Mouse (Mus musculus) kidney, adult 2 months (tissue): ENCODE measurements at regions not wholly inside any gene's neighbourhood (a gene's known extent, or its start where the extent isn't known, plus 50 kb on each side); places are given as distances from the start of the nearest gene placed in this dataset.
"Not testable (repeated sequence)": the region's sequence is repeated elsewhere in the genome, so short reads cannot be mapped to it uniquely, and the experiment has no call there.

Experiments
- DNase-seq: peaks from one replicate; pipeline ENCODE4 v3.0.0; 2021
- H3K27ac ChIP-seq: fragments of 200-500 bp; 2 replicates; pipeline ENCODE4 v1.5.1; 2012; ENCODE audit warnings: low read depth, low read length, control low read depth, inconsistent platforms; ENCODE audit not compliant: insufficient read depth
- H3K27me3 ChIP-seq: fragments of 200-500 bp; replicated peaks from 2 replicates; pipeline ENCODE4 v1.6.1; 2012; ENCODE audit warnings: mild to moderate bottlenecking, moderate library complexity, low read length, inconsistent platforms; ENCODE audit not compliant: control insufficient read depth, insufficient read depth
- H3K36me3 ChIP-seq: fragments of 200-500 bp; 2 replicates; pipeline ENCODE4 v1.6.1; 2012; ENCODE audit warnings: mild to moderate bottlenecking, moderate library complexity, low read length, inconsistent platforms; ENCODE audit not compliant: control insufficient read depth, insufficient read depth
- H3K4me1 ChIP-seq: fragments of 200-500 bp; 2 replicates; pipeline ENCODE4 v1.6.1; 2011; ENCODE audit warnings: low read length; ENCODE audit not compliant: control insufficient read depth, insufficient read depth
- H3K4me3 ChIP-seq: fragments of 200-500 bp; 2 replicates; pipeline ENCODE4 v1.5.1; 2011; ENCODE audit warnings: mild to moderate bottlenecking, low read depth, low read length, control low read depth; ENCODE audit not compliant: insufficient read depth
- CTCF ChIP-seq: fragments of 200-500 bp; conservative IDR thresholded peaks from 2 replicates; pipeline ENCODE4 v1.5.1; 2011; ENCODE audit warnings: low read depth, mild to moderate bottlenecking, control low read depth, low read length, moderate library complexity, mixed read lengths; ENCODE audit not compliant: insufficient read depth, insufficient read length
- POLR2A ChIP-seq: fragments of 200-500 bp; IDR thresholded peaks from one replicate; pipeline ENCODE4 v1.6.1; 2011; ENCODE audit warnings: low read depth, low read length, control low read depth
- WGBS: fragments of 180-500 bp; shearing (Covaris S2); methylation state at CpG from one replicate; pipeline ENCODE4 v1.1.7; 2018; 5-methylcytosine and 5-hydroxymethylcytosine counted together

DNA sequence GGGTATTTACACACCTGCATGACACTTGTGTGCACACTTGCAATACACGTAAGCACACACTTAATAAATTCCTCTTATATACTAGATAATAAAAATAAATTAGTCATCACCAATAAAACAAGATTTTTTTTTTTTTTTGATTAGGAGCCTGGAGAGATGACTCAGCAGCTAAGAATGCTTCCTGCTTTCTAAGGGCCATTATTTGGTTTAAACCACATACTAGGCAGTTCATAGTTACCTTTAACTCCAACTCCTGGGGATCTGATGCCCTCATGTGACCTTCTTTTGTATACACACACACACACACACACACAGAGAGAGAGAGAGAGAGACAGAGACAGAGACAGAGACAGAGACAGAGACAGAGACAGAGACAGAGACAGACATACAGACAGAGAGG is 193.2 kb upstream of the Rarb start:
- H3K27ac ChIP-seq, result no peak overlapping the region
- WGBS, result 67% methylated on average over 1 of the region's 1 CpGs
- no peaks in the 10 kb centered on the region for H3K27me3 ChIP-seq
- no peak for DNase-seq
- no peak overlapping the region for H3K4me3 ChIP-seq
- TF ChIP-seq CTCF (no peak), POLR2A (no peak)
- H3K4me1 ChIP-seq, result no peaks in the 10 kb centered on the region
- no peaks in the 10 kb centered on the region for H3K36me3 ChIP-seq

DNA sequence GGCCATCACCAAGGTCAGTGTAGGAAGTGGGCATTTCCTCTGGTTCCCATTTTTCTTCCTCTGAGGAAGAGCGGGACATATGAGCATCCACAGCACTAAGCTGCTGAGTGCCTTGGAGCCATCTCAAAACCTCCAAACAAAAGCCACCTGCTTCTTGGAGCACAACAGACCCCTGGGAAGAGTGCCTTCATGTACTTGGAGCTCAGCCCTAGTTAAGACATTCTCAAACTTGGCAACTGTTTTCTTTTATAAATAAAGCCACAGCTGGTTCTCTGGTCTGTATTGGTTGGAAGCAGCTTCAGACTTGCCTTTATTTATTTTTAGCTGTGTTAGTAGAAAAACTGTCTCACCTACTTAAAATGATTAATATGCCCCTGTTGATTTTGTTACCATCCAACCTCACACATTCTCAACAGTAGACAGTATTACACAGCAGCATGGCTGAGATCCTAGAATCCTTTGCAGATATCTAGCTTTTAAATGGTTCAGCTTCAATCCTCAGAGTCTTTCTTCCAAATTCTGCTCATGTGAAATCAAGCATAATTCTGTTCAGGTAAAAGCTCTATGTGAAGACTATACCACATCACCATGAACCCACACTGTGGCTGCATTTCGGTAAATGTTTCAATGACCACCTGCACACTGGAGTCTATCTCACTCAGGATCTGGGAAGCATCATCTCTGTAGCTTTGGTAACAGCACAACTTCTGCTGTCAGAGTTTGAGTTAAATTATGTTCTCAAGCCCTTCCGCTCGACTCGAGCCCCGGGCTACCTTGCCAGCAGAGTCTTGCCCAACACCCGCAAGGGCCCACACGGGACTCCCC is 186.4 kb upstream of the Rarb start:
- no peak overlapping the region for H3K27ac ChIP-seq

DNA sequence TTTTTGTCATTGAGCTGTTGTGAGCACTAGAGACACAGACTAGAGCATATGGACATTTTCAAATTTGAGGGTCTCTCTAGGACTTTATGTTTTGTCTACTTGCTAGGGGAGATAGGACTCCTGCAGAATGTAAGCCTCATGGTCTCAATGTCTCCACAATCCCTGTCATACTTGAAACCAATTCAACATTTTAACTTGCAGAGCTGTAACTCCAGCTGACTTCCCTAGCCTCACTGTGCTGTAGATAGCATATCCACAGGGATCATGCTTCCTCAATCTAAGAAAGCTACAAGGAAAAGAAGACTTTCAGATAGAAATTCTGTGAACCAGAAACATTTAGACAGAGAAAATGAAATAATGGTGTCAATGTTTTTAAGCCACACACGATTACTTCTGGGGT is 185.8 kb upstream of the Rarb start:
- 46% methylated on average over 1 of the region's 1 CpGs for WGBS
- H3K27me3 ChIP-seq, result no peaks in the 10 kb centered on the region
- H3K36me3 ChIP-seq, result no peaks in the 10 kb centered on the region
- no peak for DNase-seq
- H3K4me1 ChIP-seq, result no peaks in the 10 kb centered on the region
- H3K27ac ChIP-seq, result no peak overlapping the region
- no peak overlapping the region for H3K4me3 ChIP-seq
- TF ChIP-seq POLR2A (no peak), CTCF (no peak)

More for the DNA sequence above, 186.4 kb upstream of the Rarb start:
- TF ChIP-seq POLR2A, result no peak
- TF ChIP-seq CTCF, result no peak
- peak; percentile 16 for DNase-seq
- H3K36me3 ChIP-seq, result no peaks in the 10 kb centered on the region
- H3K4me1 ChIP-seq, result no peaks in the 10 kb centered on the region
- H3K27me3 ChIP-seq, result no peaks in the 10 kb centered on the region
- WGBS, result 58% methylated on average over 8 of the region's 8 CpGs
- no peak overlapping the region for H3K4me3 ChIP-seq

DNA sequence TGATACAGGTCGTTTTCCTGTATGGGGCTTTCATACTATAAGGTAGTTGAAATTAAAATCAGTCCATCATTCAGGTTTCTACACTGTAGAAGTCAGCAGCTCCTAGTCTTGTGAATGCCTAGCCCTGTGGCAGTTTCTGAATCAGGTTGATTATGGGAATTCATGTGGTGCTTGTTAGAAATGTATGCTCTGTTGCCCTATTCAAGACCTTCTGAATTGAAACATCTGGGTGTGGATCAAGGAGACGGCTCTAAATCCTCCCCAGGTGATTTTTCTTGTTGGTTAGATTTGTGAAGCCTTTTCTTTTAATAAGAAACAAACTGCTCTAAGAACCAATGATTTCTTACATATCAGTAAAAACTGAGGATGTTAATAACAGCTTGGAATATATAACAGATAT is 177.8 kb upstream of the Rarb start:
- no peak for DNase-seq
- no peak overlapping the region for H3K27ac ChIP-seq
- 79% methylated on average over 2 of the region's 2 CpGs for WGBS
- H3K4me3 ChIP-seq, result no peak overlapping the region
- no peaks in the 10 kb centered on the region for H3K27me3 ChIP-seq
- no peaks in the 10 kb centered on the region for H3K36me3 ChIP-seq
- no peak for TF ChIP-seq CTCF
- no peak for TF ChIP-seq POLR2A
- H3K4me1 ChIP-seq, result no peaks in the 10 kb centered on the region

DNA sequence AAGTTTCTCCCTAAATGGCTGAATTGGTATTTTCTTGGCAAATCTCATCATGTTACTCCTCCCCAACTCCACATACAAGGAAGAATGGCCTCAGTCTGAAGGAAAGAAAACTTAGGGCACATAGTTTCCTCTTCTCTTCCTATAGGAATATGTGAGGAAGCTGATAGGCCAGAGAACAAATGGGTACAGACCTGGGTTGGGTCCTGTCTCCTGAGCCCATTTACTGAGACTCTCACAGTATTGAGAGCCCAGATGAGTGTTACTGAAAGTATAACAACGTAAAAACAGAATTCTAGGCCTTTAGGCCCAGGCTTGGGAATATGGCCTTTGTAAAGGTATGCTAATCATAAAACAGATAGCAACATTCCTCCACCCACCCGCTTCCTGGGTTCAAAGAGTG is 152.0 kb upstream of the Rarb start:
- 87% methylated on average over 2 of the region's 2 CpGs for WGBS
- H3K4me1 ChIP-seq, DNase-seq, H3K27me3 ChIP-seq, H3K27ac ChIP-seq, H3K4me3 ChIP-seq, H3K36me3 ChIP-seq: not testable (repeated sequence)

DNA sequence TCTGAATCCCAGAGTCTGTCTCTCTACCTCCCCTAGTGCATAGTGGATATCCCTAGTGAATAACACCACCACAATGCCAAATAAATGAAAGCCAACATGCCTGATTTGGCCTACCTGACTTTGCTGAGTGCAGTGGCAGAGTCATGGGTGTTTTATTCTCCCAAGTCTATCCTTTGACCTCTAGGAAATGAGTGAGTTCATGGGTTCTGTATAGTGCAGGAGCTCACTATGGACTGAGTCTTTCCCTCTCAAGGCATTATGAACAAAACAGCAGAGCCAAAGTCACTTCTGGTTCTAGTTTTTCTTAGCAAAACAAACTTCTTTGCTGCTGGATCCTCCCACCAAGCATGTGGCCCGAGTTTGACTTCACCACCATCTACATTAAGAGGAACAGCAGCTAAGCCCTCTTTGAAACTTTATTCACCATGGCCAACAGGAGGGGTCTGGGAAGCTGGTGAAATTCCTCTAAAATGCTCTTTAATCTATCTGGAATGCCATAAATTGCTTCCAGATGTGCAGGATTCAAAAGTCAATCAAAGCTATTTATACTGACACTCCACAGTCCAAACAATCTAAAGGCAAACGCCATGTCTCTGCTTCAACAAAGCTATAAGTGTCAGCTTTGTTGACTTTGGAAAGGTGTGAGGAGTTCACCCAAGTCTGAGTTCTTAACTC is 145.9 kb upstream of the Rarb start:
- H3K4me3 ChIP-seq, result no peak overlapping the region
- no peaks in the 10 kb centered on the region for H3K4me1 ChIP-seq
- DNase-seq, result no peak
- no peaks in the 10 kb centered on the region for H3K36me3 ChIP-seq
- H3K27ac ChIP-seq, result no peak overlapping the region
- 25% methylated on average over 2 of the region's 2 CpGs for WGBS
- TF ChIP-seq CTCF (no peak), POLR2A (no peak)
- H3K27me3 ChIP-seq, result no peaks in the 10 kb centered on the region

DNA sequence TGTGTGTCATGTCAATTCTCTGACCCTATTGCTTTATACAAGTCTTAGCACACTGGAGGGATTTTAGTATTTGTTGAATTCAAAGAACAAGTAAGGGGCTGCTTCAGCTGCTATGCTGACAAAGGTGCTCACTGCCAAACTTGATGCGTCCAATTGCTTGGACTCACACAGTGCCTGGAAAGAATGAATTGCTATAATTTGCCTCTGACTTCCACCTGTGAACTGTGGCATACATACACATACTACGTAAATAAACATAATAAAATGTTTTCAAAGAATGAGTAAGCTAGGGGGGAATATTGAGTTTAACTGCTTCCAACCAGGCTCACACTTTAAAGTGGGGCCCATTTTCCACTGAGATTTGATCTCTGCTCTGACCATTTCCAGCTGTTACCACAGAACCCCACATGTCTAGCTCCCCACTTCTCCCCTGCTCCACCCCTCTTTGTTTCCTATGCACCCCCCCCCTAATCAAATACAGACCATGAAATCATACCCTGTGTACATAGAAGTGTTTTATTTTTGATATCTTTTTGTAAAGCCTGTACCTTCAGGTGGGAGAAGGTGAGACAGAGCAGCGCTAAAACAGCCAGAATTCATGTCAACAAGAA is 143.4 kb upstream of the Rarb start:
- no peaks in the 10 kb centered on the region for H3K36me3 ChIP-seq
- no peak overlapping the region for H3K4me3 ChIP-seq
- TF ChIP-seq POLR2A (no peak), CTCF (no peak)
- no peaks in the 10 kb centered on the region for H3K27me3 ChIP-seq
- no peaks in the 10 kb centered on the region for H3K4me1 ChIP-seq
- no peak overlapping the region for H3K27ac ChIP-seq
- no peak for DNase-seq
- WGBS, result 92% methylated on average over 3 of the region's 3 CpGs

DNA sequence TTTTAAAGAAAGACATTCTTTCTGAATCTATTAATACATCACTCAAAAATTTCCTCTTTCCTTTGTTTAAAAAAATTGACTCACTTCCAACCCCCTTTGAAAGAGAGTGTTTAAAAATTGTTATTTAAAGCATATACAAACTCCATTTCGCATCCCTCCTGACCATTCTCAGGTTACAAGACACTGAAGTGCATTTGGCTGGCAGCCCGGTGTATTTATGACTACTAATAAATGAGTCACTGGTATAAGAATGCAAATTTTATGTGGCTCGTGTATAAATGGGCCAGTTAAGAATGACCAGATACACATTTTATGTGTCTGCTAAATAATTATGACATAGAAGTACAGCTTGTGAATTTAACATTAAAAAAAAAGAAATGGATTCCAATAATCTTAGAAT is 138.8 kb upstream of the Rarb start:
- no peaks in the 10 kb centered on the region for H3K4me1 ChIP-seq
- WGBS, result 12% methylated on average over 3 of the region's 3 CpGs
- H3K4me3 ChIP-seq, result no peak overlapping the region
- no peak overlapping the region for H3K27ac ChIP-seq
- H3K36me3 ChIP-seq, result no peaks in the 10 kb centered on the region
- peak; percentile 62 for DNase-seq
- TF ChIP-seq CTCF, result no peak
- no peak for TF ChIP-seq POLR2A
- H3K27me3 ChIP-seq, result no peaks in the 10 kb centered on the region
